Mouse (Mus musculus) heart, adult 2 months (tissue): ENCODE measurements at regions not wholly inside any gene's neighbourhood (a gene's known extent, or its start where the extent isn't known, plus 50 kb on each side); places are given as distances from the start of the nearest gene placed in this dataset.

Source experiments
- DNase-seq, 2 experiments: peaks; one replicate each; pipeline ENCODE4 v3.0.0; 2021
- H3K27ac ChIP-seq: fragments of 200-600 bp; 2 replicates; pipeline ENCODE4 v1.8.1; 2022
- H3K27me3 ChIP-seq: fragments of 200-500 bp; 2 replicates; pipeline ENCODE4 v1.6.1; 2012; ENCODE audit warnings: mild to moderate bottlenecking, low read length, inconsistent platforms, mixed read lengths; ENCODE audit not compliant: control insufficient read depth, insufficient read depth
- H3K36me3 ChIP-seq: fragments of 200-500 bp; 2 replicates; pipeline ENCODE4 v1.6.1; 2012; ENCODE audit warnings: low read length, inconsistent platforms; ENCODE audit not compliant: control insufficient read depth, insufficient read depth
- H3K4me1 ChIP-seq: fragments of 200-500 bp; 2 replicates; pipeline ENCODE4 v1.6.1; 2011; ENCODE audit warnings: low read length; ENCODE audit not compliant: control insufficient read depth, insufficient read depth
- H3K4me3 ChIP-seq: fragments of 200-600 bp; 2 replicates; pipeline ENCODE4 v1.8.1; 2022
- H3K79me2 ChIP-seq: fragments of 200-500 bp; replicated peaks from 2 replicates; pipeline ENCODE4 v1.6.1; 2012; ENCODE audit warnings: mild to moderate bottlenecking, inconsistent platforms, low read length, moderate library complexity, mixed read lengths; ENCODE audit not compliant: control insufficient read depth, insufficient read depth
- H3K9ac ChIP-seq: fragments of 200-500 bp; 2 replicates; pipeline ENCODE4 v1.6.1; 2012; ENCODE audit warnings: low read depth, mild to moderate bottlenecking, control low read depth, inconsistent platforms, low read length, mixed read lengths
- CTCF ChIP-seq: fragments of 200-600 bp; IDR thresholded peaks from 2 replicates; pipeline ENCODE4 v1.8.1; 2022; ENCODE audit warnings: antibody characterized with exemption, mild to moderate bottlenecking, moderate library complexity
- EP300 ChIP-seq: fragments of 200-500 bp; IDR thresholded peaks from 2 replicates; pipeline ENCODE4 v1.6.1; 2011; ENCODE audit warnings: low read depth, low read length, control low read depth; ENCODE audit not compliant: insufficient read depth
- POLR2A ChIP-seq: fragments of 200-500 bp; IDR thresholded peaks from 2 replicates; pipeline ENCODE4 v1.6.1; 2011; ENCODE audit warnings: mild to moderate bottlenecking, low read depth, low read length, control low read depth; ENCODE audit not compliant: insufficient read depth
- WGBS: fragments of 180-500 bp; shearing (Covaris S2); methylation state at CpG from one replicate; pipeline ENCODE4 v1.1.7; 2018; 5-methylcytosine and 5-hydroxymethylcytosine counted together
- intact Hi-C: fragments of 180-260 bp; cut with DNase I; formaldehyde crosslinking; loops from one replicate; pipeline ENCODE4 v1.15.1; 2025

- no peak overlapping the region for H3K4me3 ChIP-seq
- no peak overlapping the region for H3K9ac ChIP-seq
- no peaks in the 10 kb centered on the region for H3K4me1 ChIP-seq
- H3K79me2 ChIP-seq = no peaks in the 10 kb centered on the region
- DNase-seq = no peak
- no peaks in the 10 kb centered on the region for H3K36me3 ChIP-seq
- intact Hi-C loops = no loop called here
- H3K27ac ChIP-seq = no peak overlapping the region
- TF ChIP-seq CTCF (no peak), EP300 (no peak), POLR2A (no peak)
- no peaks in the 10 kb centered on the region for H3K27me3 ChIP-seq
- WGBS = 68% methylated on average over 3 of the region's 3 CpGs
Observed at GRCm38 (mm10) chr8:8376791-8377190, 284.3 kb downstream of the Efnb2 start.

GRCm38 (mm10) chr8:8376379-8376778 is 284.7 kb downstream of the Efnb2 start:
- intact Hi-C loops = no loop called here
- Histone ChIP-seq H3K27ac (no peak overlapping the region), H3K4me3 (no peak overlapping the region), H3K79me2 (no peaks in the 10 kb centered on the region), H3K27me3 (no peaks in the 10 kb centered on the region), H3K4me1 (no peaks in the 10 kb centered on the region), H3K36me3 (no peaks in the 10 kb centered on the region), H3K9ac (no peak overlapping the region)
- no peak for DNase-seq
- TF ChIP-seq POLR2A = no peak
- TF ChIP-seq EP300 = no peak
- no peak for TF ChIP-seq CTCF
- 51% methylated on average over 2 of the region's 2 CpGs for WGBS

GRCm38 (mm10) chr8:8367282-8367871 is 293.7 kb downstream of the Efnb2 start:
- Histone ChIP-seq H3K9ac (no peak overlapping the region), H3K27me3 (no peaks in the 10 kb centered on the region), H3K4me1 (no peaks in the 10 kb centered on the region), H3K79me2 (no peaks in the 10 kb centered on the region), H3K4me3 (no peak overlapping the region), H3K36me3 (no peaks in the 10 kb centered on the region), H3K27ac (no peak overlapping the region)
- TF ChIP-seq POLR2A (no peak), CTCF (no peak), EP300 (no peak)
- no peak for DNase-seq
- intact Hi-C loops = no loop called here
- 93% methylated on average over 4 of the region's 4 CpGs for WGBS

GRCm38 (mm10) chr8:8361941-8362537 is 299.0 kb downstream of the Efnb2 start:
- TF ChIP-seq EP300 = no peak
- TF ChIP-seq POLR2A = no peak
- TF ChIP-seq CTCF = no peak
- H3K27ac ChIP-seq = no peak overlapping the region
- H3K79me2 ChIP-seq = no peaks in the 10 kb centered on the region
- intact Hi-C loops = no loop called here
- no peak for DNase-seq
- no peak overlapping the region for H3K9ac ChIP-seq
- WGBS = 63% methylated on average over 7 of the region's 7 CpGs
- H3K4me3 ChIP-seq = no peak overlapping the region
- no peaks in the 10 kb centered on the region for H3K27me3 ChIP-seq
- H3K36me3 ChIP-seq = no peaks in the 10 kb centered on the region
- no peaks in the 10 kb centered on the region for H3K4me1 ChIP-seq

- no peaks in the 10 kb centered on the region for H3K36me3 ChIP-seq
- DNase-seq = no peak
- H3K4me1 ChIP-seq = no peaks in the 10 kb centered on the region
- no peak overlapping the region for H3K27ac ChIP-seq
- H3K79me2 ChIP-seq = no peaks in the 10 kb centered on the region
- intact Hi-C loops = no loop called here
- H3K9ac ChIP-seq = no peak overlapping the region
- no peaks in the 10 kb centered on the region for H3K27me3 ChIP-seq
- TF ChIP-seq EP300 (no peak), CTCF (no peak), POLR2A (no peak)
- no peak overlapping the region for H3K4me3 ChIP-seq
Observed at GRCm38 (mm10) chr8:8360586-8360985, 300.5 kb downstream of the Efnb2 start.

GRCm38 (mm10) chr8:8354977-8355376 is 306.1 kb downstream of the Efnb2 start:
- H3K36me3 ChIP-seq = no peaks in the 10 kb centered on the region
- no peak overlapping the region for H3K9ac ChIP-seq
- DNase-seq = no peak
- H3K79me2 ChIP-seq = no peaks in the 10 kb centered on the region
- TF ChIP-seq EP300 (no peak), POLR2A (no peak), CTCF (no peak)
- H3K4me3 ChIP-seq = no peak overlapping the region
- 92% methylated on average over 4 of the region's 4 CpGs for WGBS
- H3K27ac ChIP-seq = no peak overlapping the region
- H3K27me3 ChIP-seq = no peaks in the 10 kb centered on the region
- no peaks in the 10 kb centered on the region for H3K4me1 ChIP-seq
- intact Hi-C loops = no loop called here

- Histone ChIP-seq H3K9ac (no peak overlapping the region), H3K27me3 (no peaks in the 10 kb centered on the region), H3K27ac (no peak overlapping the region), H3K36me3 (no peaks in the 10 kb centered on the region), H3K4me3 (no peak overlapping the region), H3K4me1 (no peaks in the 10 kb centered on the region), H3K79me2 (no peaks in the 10 kb centered on the region)
- no peak for DNase-seq
- WGBS = 89% methylated on average over 2 of the region's 2 CpGs
- intact Hi-C loops = no loop called here
- no peak for TF ChIP-seq CTCF
- no peak for TF ChIP-seq POLR2A
- TF ChIP-seq EP300 = no peak
Observed at GRCm38 (mm10) chr8:8344661-8345060, 316.4 kb downstream of the Efnb2 start.
